Mouse (Mus musculus): Measurements from ENCODE around the gene Maz.

- TF ChIP-seq CTCF (IDR thresholded peaks at IDR 0.05; ENCODE audit: extremely low read depth, insufficient read depth, low read length) (no peak), POLR2A (IDR thresholded peaks at IDR 0.05; ENCODE audit: extremely low read depth, insufficient read depth, low read length) (no peak)
Measured at GRCm38 (mm10) chr7:127022528-127023271, 4.1 kb downstream of the Maz start.

All from cortical plate, adult 2 months (tissue).